Mouse (Mus musculus) right cerebral cortex, adult 2 months (tissue): ENCODE results near the gene Slamf8.

Source experiments
- DNase-seq, 2 experiments: peaks; one replicate each; pipeline ENCODE4 v3.0.0; 2021 to 2022; ENCODE audit warnings: low spot score in 2 of 2

Gene Slamf8

GRCm38 (mm10) chr1:172590385-172590784 is at the start of gene Slamf8:
Gene Slamf8 (minus strand): TSS chr1:172590568.
- DNase-seq = peak in 1 of 2 experiments; percentile 25

- no peak for DNase-seq
These were observed 48.4 kb upstream of the Slamf8 start for GRCm38 (mm10) chr1:172638781-172639180.

GRCm38 (mm10) chr1:172637801-172638200 is 47.4 kb upstream of the Slamf8 start:
- no peak for DNase-seq

- no peak for DNase-seq
These were observed 45.9 kb upstream of the Slamf8 start for GRCm38 (mm10) chr1:172636266-172636665.

GRCm38 (mm10) chr1:172635258-172635657 is 44.9 kb upstream of the Slamf8 start:
- no peak for DNase-seq

- DNase-seq = no peak
These were observed 43.8 kb upstream of the Slamf8 start for GRCm38 (mm10) chr1:172634136-172634535.

GRCm38 (mm10) chr1:172632451-172633326 is 42.3 kb upstream of the Slamf8 start, which contains the start of gene Dusp23:
Gene Dusp23 (minus strand): TSS chr1:172632962.
- peak; percentile 90 to 92 for DNase-seq

GRCm38 (mm10) chr1:172631721-172632120 is 41.4 kb upstream of the Slamf8 start:
- no peak for DNase-seq

- no peak for DNase-seq
These were observed 39.5 kb upstream of the Slamf8 start for GRCm38 (mm10) chr1:172629831-172630230.

GRCm38 (mm10) chr1:172626306-172626705 is 35.9 kb upstream of the Slamf8 start:
- DNase-seq = no peak

- no peak for DNase-seq
These were observed 33.7 kb upstream of the Slamf8 start for GRCm38 (mm10) chr1:172624081-172624480.

- no peak for DNase-seq
These were observed 33.2 kb upstream of the Slamf8 start for GRCm38 (mm10) chr1:172623599-172623998.

GRCm38 (mm10) chr1:172619235-172619634 is 28.9 kb upstream of the Slamf8 start:
- peak; percentile 64 to 67 for DNase-seq

- DNase-seq = no peak
These were observed 27.8 kb upstream of the Slamf8 start for GRCm38 (mm10) chr1:172618141-172618540.

GRCm38 (mm10) chr1:172617365-172618076 is 27.2 kb upstream of the Slamf8 start:
- DNase-seq = no peak

GRCm38 (mm10) chr1:172616537-172617300 is 26.4 kb upstream of the Slamf8 start:
- peak; percentile 31 to 50 for DNase-seq

- DNase-seq = no peak
These were observed 25.0 kb upstream of the Slamf8 start for GRCm38 (mm10) chr1:172615412-172615811.

GRCm38 (mm10) chr1:172614654-172615053 is 24.3 kb upstream of the Slamf8 start:
- DNase-seq = no peak

GRCm38 (mm10) chr1:172612745-172613144 is 22.4 kb upstream of the Slamf8 start:
- no peak for DNase-seq

- no peak for DNase-seq
These were observed 20.9 kb upstream of the Slamf8 start for GRCm38 (mm10) chr1:172611304-172611703.

GRCm38 (mm10) chr1:172602326-172602725 is 12.0 kb upstream of the Slamf8 start, which contains the start of gene Fcrl6:
Gene Fcrl6 (minus strand): TSS chr1:172602551.
- DNase-seq = no peak

- DNase-seq = peak; percentile 48 to 50
These were observed 4.1 kb upstream of the Slamf8 start for GRCm38 (mm10) chr1:172594495-172594894.
